Mouse (Mus musculus): ENCODE results near the gene Aatf. TPM values are rescaled to one million over a fixed set of nuclear protein-coding genes. Genes with fewer than 3 reads are reported as not detected.

Aatf gene
- polyA plus RNA-seq, 1 experiment from 2014 or later = 58.3 TPM

GRCm38 (mm10) chr11:84519576-84520268 lies 6.4 kb upstream of the Aatf start:
- no peaks in the 10 kb centered on the region for H3K9me3 ChIP-seq
- DNase-seq (ENCODE audit: low spot score) = peak; percentile 53
- no peak overlapping the region for H3K27ac ChIP-seq (replicated peaks)
- H3K36me3 ChIP-seq (replicated peaks) = no peaks in the 10 kb centered on the region
- peaks cover 19% of the 10 kb centered on the region for H3K4me1 ChIP-seq
- 4% methylated on average over 34 of the region's 34 CpGs for WGBS
- peaks cover 100% of the 10 kb centered on the region for H3K27me3 ChIP-seq (replicated peaks; ENCODE audit: low read depth, poor library complexity, severe bottlenecking)
- 0 out of 2 replicates have a peak overlapping the region, but pooled peaks have one; percentile 31 for H3K4me3 ChIP-seq

GRCm38 (mm10) chr11:84519036-84519435 lies 5.7 kb upstream of the Aatf start:
- Histone ChIP-seq H3K27ac (replicated peaks) (no peak overlapping the region), H3K4me3 (no peak overlapping the region), H3K9me3 (no peaks in the 10 kb centered on the region), H3K36me3 (replicated peaks) (no peaks in the 10 kb centered on the region), H3K4me1 (peaks cover 15% of the 10 kb centered on the region), H3K27me3 (replicated peaks; ENCODE audit: low read depth, poor library complexity, severe bottlenecking) (peaks cover 100% of the 10 kb centered on the region)
- DNase-seq (ENCODE audit: low spot score) = peak; percentile 43
- WGBS = 7% methylated on average over 12 of the region's 12 CpGs

GRCm38 (mm10) chr11:84518261-84518660 lies 4.9 kb upstream of the Aatf start:
- Histone ChIP-seq H3K36me3 (replicated peaks) (no peaks in the 10 kb centered on the region), H3K4me1 (peaks cover 15% of the 10 kb centered on the region), H3K27me3 (replicated peaks; ENCODE audit: low read depth, poor library complexity, severe bottlenecking) (peaks cover 94% of the 10 kb centered on the region), H3K27ac (replicated peaks) (no peak overlapping the region), H3K4me3 (no peak overlapping the region), H3K9me3 (no peaks in the 10 kb centered on the region)
- DNase-seq (ENCODE audit: low spot score) = no peak
- 25% methylated on average over 5 of the region's 5 CpGs for WGBS

- Histone ChIP-seq H3K4me3 (no peak overlapping the region), H3K9me3 (no peaks in the 10 kb centered on the region), H3K36me3 (replicated peaks) (no peaks in the 10 kb centered on the region), H3K4me1 (peaks cover 19% of the 10 kb centered on the region), H3K27ac (replicated peaks) (no peak overlapping the region), H3K27me3 (replicated peaks; ENCODE audit: low read depth, poor library complexity, severe bottlenecking) (peaks cover 86% of the 10 kb centered on the region)
- 8% methylated on average over 2 of the region's 2 CpGs for WGBS
- no peak for DNase-seq (ENCODE audit: low spot score)
Observed at GRCm38 (mm10) chr11:84517431-84517830, 4.1 kb upstream of the Aatf start.

GRCm38 (mm10) chr11:84516501-84517240 lies 3.3 kb upstream of the Aatf start:
- no peak for DNase-seq (ENCODE audit: low spot score)
- 6% methylated on average over 14 of the region's 14 CpGs for WGBS
- peaks cover 78% of the 10 kb centered on the region for H3K27me3 ChIP-seq (replicated peaks; ENCODE audit: low read depth, poor library complexity, severe bottlenecking)

GRCm38 (mm10) chr11:84512031-84512430 lies 1.3 kb downstream of the Aatf start:
- Histone ChIP-seq H3K36me3 (replicated peaks) (peaks cover 39% of the 10 kb centered on the region), H3K9me3 (no peaks in the 10 kb centered on the region), H3K4me3 (peak overlapping the region; percentile 71), H3K27me3 (replicated peaks; ENCODE audit: low read depth, poor library complexity, severe bottlenecking) (peaks cover 32% of the 10 kb centered on the region), H3K4me1 (peaks cover 19% of the 10 kb centered on the region), H3K27ac (replicated peaks) (no peak overlapping the region)
- no peak for DNase-seq (ENCODE audit: low spot score)
- WGBS = 92% methylated on average over 1 of the region's 1 CpGs

More at GRCm38 (mm10) chr11:84516501-84517240, 3.3 kb upstream of the Aatf start:
- Histone ChIP-seq H3K4me1 (peaks cover 24% of the 10 kb centered on the region), H3K9me3 (no peaks in the 10 kb centered on the region), H3K27ac (replicated peaks) (no peak overlapping the region), H3K36me3 (replicated peaks) (no peaks in the 10 kb centered on the region; the same call in 1 of the 2 replicates), H3K4me3 (no peak overlapping the region)

GRCm38 (mm10) chr11:84504296-84504695 lies 9.0 kb downstream of the Aatf start:
- Histone ChIP-seq H3K9me3 (peaks cover 5% of the 10 kb centered on the region; the same call in 1 of the 2 replicates), H3K4me3 (no peak overlapping the region), H3K36me3 (replicated peaks) (peaks cover 88% of the 10 kb centered on the region), H3K27ac (replicated peaks) (no peak overlapping the region), H3K27me3 (replicated peaks; ENCODE audit: low read depth, poor library complexity, severe bottlenecking) (no peaks in the 10 kb centered on the region), H3K4me1 (no peaks in the 10 kb centered on the region)
- DNase-seq (ENCODE audit: low spot score) = no peak
- WGBS = 89% methylated on average over 1 of the region's 1 CpGs

GRCm38 (mm10) chr11:84497944-84498343 lies 15.4 kb downstream of the Aatf start:
- Histone ChIP-seq H3K4me3 (no peak overlapping the region), H3K4me1 (no peaks in the 10 kb centered on the region), H3K36me3 (replicated peaks) (peaks cover 50% of the 10 kb centered on the region), H3K9me3 (no peaks in the 10 kb centered on the region), H3K27me3 (replicated peaks; ENCODE audit: low read depth, poor library complexity, severe bottlenecking) (no peaks in the 10 kb centered on the region), H3K27ac (replicated peaks) (no peak overlapping the region)
- DNase-seq (ENCODE audit: low spot score) = no peak
- WGBS = 70% methylated on average over 2 of the region's 2 CpGs

GRCm38 (mm10) chr11:84496901-84497300 lies 16.4 kb downstream of the Aatf start:
- no peak for DNase-seq (ENCODE audit: low spot score)
- Histone ChIP-seq H3K36me3 (replicated peaks) (peaks cover 48% of the 10 kb centered on the region), H3K4me1 (no peaks in the 10 kb centered on the region), H3K27me3 (replicated peaks; ENCODE audit: low read depth, poor library complexity, severe bottlenecking) (no peaks in the 10 kb centered on the region), H3K27ac (replicated peaks) (no peak overlapping the region), H3K9me3 (no peaks in the 10 kb centered on the region), H3K4me3 (no peak overlapping the region)

GRCm38 (mm10) chr11:84495774-84496173 lies 17.5 kb downstream of the Aatf start:
- Histone ChIP-seq H3K36me3 (replicated peaks) (peaks cover 51% of the 10 kb centered on the region), H3K27ac (replicated peaks) (no peak overlapping the region), H3K4me1 (no peaks in the 10 kb centered on the region), H3K4me3 (no peak overlapping the region), H3K27me3 (replicated peaks; ENCODE audit: low read depth, poor library complexity, severe bottlenecking) (no peaks in the 10 kb centered on the region), H3K9me3 (no peaks in the 10 kb centered on the region)
- no peak for DNase-seq (ENCODE audit: low spot score)
- WGBS = 84% methylated on average over 4 of the region's 4 CpGs

- H3K4me1 ChIP-seq = no peaks in the 10 kb centered on the region; the same call in 1 of the 2 replicates
- DNase-seq (ENCODE audit: low spot score) = no peak
- 76% methylated on average over 7 of the region's 7 CpGs for WGBS
- no peak overlapping the region for H3K27ac ChIP-seq (replicated peaks)
- H3K9me3 ChIP-seq = no peaks in the 10 kb centered on the region
- no peaks in the 10 kb centered on the region for H3K36me3 ChIP-seq (replicated peaks)
- no peaks in the 10 kb centered on the region for H3K27me3 ChIP-seq (replicated peaks; ENCODE audit: low read depth, poor library complexity, severe bottlenecking)
- no peak overlapping the region for H3K4me3 ChIP-seq
Observed at GRCm38 (mm10) chr11:84481661-84482060, 31.7 kb downstream of the Aatf start.

GRCm38 (mm10) chr11:84480451-84480850 lies 32.9 kb downstream of the Aatf start:
- DNase-seq (ENCODE audit: low spot score) = no peak
- H3K9me3 ChIP-seq = no peaks in the 10 kb centered on the region
- 82% methylated on average over 3 of the region's 3 CpGs for WGBS
- no peak overlapping the region for H3K27ac ChIP-seq (replicated peaks)
- no peaks in the 10 kb centered on the region for H3K27me3 ChIP-seq (replicated peaks; ENCODE audit: low read depth, poor library complexity, severe bottlenecking)
- H3K36me3 ChIP-seq (replicated peaks) = no peaks in the 10 kb centered on the region
- H3K4me1 ChIP-seq = no peaks in the 10 kb centered on the region; the same call in 1 of the 2 replicates
- no peak overlapping the region for H3K4me3 ChIP-seq

GRCm38 (mm10) chr11:84476641-84477040 lies 36.7 kb downstream of the Aatf start:
- Histone ChIP-seq H3K27me3 (replicated peaks; ENCODE audit: low read depth, poor library complexity, severe bottlenecking) (no peaks in the 10 kb centered on the region), H3K36me3 (replicated peaks) (peaks cover 11% of the 10 kb centered on the region), H3K4me1 (no peaks in the 10 kb centered on the region; the same call in 1 of the 2 replicates)

More at GRCm38 (mm10) chr11:84476641-84477040, 36.7 kb downstream of the Aatf start:
- WGBS = 88% methylated on average over 2 of the region's 2 CpGs
- no peak for DNase-seq (ENCODE audit: low spot score)
- H3K27ac ChIP-seq (replicated peaks) = no peak overlapping the region
- H3K4me3 ChIP-seq = no peak overlapping the region
- H3K9me3 ChIP-seq = no peaks in the 10 kb centered on the region

Measured in embryonic facial prominence, embryonic 10.5 days (tissue).